Mouse (Mus musculus) forelimb bud, embryonic 11.5 days (tissue): ENCODE measurements around the gene Ankdd1a.

Experiments
- DNase-seq: peaks from one replicate; pipeline ENCODE4 v3.0.0-alpha.2; 2012; ENCODE audit warnings: low read depth, low spot score

Gene Ankdd1a

GRCm38 (mm10) chr9:65545635-65546412 lies 25.8 kb upstream of the Ankdd1a start:
- DNase-seq, result no peak

- DNase-seq, result no peak
These were observed 22.1 kb upstream of the Ankdd1a start for GRCm38 (mm10) chr9:65542111-65542524.

GRCm38 (mm10) chr9:65541126-65542068 lies 21.4 kb upstream of the Ankdd1a start:
- no peak for DNase-seq

- DNase-seq, result no peak
These were observed 19.7 kb upstream of the Ankdd1a start for GRCm38 (mm10) chr9:65539697-65540096.

- no peak for DNase-seq
These were observed 18.1 kb upstream of the Ankdd1a start for GRCm38 (mm10) chr9:65537901-65538630.

GRCm38 (mm10) chr9:65536491-65536890 lies 16.5 kb upstream of the Ankdd1a start:
- DNase-seq, result no peak

- DNase-seq, result no peak
These were observed 15.9 kb upstream of the Ankdd1a start for GRCm38 (mm10) chr9:65535789-65536469.

GRCm38 (mm10) chr9:65535191-65535722 lies 15.3 kb upstream of the Ankdd1a start:
- DNase-seq, result no peak

- no peak for DNase-seq
These were observed 14.1 kb upstream of the Ankdd1a start for GRCm38 (mm10) chr9:65534111-65534510.

- DNase-seq, result no peak
These were observed 13.0 kb upstream of the Ankdd1a start for GRCm38 (mm10) chr9:65532986-65533385.

GRCm38 (mm10) chr9:65531283-65531682 lies 11.3 kb upstream of the Ankdd1a start:
- no peak for DNase-seq

- no peak for DNase-seq
These were observed 9.7 kb upstream of the Ankdd1a start for GRCm38 (mm10) chr9:65529659-65530058.

GRCm38 (mm10) chr9:65528417-65529038 lies 8.5 kb upstream of the Ankdd1a start:
- no peak for DNase-seq

- DNase-seq, result no peak
These were observed 5.6 kb upstream of the Ankdd1a start for GRCm38 (mm10) chr9:65525445-65526195.

GRCm38 (mm10) chr9:65523611-65524364 lies 3.8 kb upstream of the Ankdd1a start:
- DNase-seq, result peak; percentile 88

- DNase-seq, result no peak
These were observed 498 bp upstream of the Ankdd1a start for GRCm38 (mm10) chr9:65520505-65520876.

GRCm38 (mm10) chr9:65514851-65515261 lies 5.1 kb downstream of the Ankdd1a start:
- DNase-seq, result no peak

GRCm38 (mm10) chr9:65514431-65514830 lies 5.6 kb downstream of the Ankdd1a start:
- DNase-seq, result no peak

- no peak for DNase-seq
These were observed 7.5 kb downstream of the Ankdd1a start for GRCm38 (mm10) chr9:65512520-65512919.
